Mouse (Mus musculus) adrenal gland, postnatal 36 days (tissue): ENCODE results near the gene Ell2. TPM values are rescaled to one million over a fixed set of nuclear protein-coding genes. Genes with fewer than 3 reads are reported as not detected.

Source experiments
- DNase-seq, 2 experiments: peaks; one replicate each; pipeline ENCODE4 v3.0.0; 2021; ENCODE audit warnings: mixed read lengths in 1 of 2
- total RNA-seq, 2 experiments: library from RNA; stranded (reverse); gene quantifications; 2 replicates each; pipeline ENCODE4 v1.2.3; 2021

Gene Ell2
- total RNA-seq, 2 experiments from 2014 or later, result 69.7 to 116 TPM

- DNase-seq, result no peak
These were observed 24.2 kb downstream of the Ell2 start for GRCm38 (mm10) chr13:75730717-75731116.

DNA sequence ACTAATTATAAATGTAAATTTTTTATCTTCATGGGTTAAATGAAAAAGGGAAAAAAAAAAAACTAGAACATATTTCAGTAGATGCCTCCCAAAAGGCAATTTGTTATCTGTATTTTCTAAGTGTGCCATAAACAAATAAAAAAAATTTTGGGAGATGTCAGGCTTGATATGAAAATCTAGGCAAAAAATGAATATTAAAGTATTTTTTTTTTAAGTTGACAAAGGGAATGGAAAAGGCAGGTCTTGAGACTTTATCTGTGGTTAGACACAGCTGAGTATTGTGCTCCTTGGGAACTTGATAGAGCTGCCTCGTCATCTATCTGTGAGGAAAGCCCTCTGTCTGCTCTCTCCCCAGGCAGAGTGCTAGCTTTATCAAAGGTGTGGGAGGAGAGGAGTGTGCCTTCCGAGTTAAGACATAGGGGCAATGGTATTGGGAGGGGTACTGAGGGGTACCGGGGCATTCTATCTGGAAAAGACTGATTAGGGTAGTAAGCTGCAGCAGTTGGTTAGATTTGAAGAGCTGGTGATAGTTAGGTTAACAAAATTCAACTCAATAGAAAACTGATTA lies 27.1 kb downstream of the Ell2 start:
- no peak for DNase-seq

DNA sequence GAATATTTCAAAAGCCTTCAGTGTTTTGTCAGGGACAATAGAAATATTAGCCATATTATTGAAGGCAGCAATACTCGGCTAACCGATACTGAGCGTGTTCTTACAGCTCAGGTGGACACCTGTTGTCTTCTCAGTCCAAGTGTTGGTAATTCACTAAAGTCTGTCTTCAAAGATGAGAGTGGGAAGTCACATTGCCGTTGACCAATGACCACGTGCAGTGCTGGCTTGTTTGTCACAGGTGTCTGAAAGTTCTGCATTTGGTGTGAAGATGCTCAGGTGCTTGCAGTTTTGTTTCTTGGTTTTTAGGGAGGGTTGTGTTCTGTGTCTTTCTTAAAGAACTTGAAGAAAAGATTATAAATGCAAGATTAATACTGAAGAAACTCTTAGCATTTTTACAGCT lies 27.7 kb downstream of the Ell2 start:
- DNase-seq, result no peak

GRCm38 (mm10) chr13:75735606-75736005 lies 29.0 kb downstream of the Ell2 start:
- no peak for DNase-seq

DNA sequence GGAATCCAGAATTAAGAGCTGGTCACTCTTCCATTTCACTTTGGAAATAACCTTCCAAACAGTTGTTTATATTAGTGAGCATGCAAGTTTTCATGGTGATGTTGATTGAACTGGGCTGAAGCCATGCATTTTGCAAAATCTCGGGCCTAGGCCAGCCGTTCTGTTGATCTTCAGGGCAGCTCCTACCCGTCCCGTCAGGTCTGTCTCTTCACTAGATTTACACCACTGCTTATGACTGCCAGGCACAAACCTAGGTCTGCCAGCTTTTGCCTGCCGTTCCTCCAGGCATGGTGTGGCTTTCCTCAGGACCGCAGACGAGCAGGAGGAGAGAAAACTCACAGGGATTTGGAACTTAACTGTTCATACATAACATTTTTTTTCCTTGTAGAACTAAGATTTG lies 31.4 kb downstream of the Ell2 start:
- peak in 1 of 2 experiments; percentile 22 for DNase-seq

- no peak for DNase-seq
These were observed 32.0 kb downstream of the Ell2 start for GRCm38 (mm10) chr13:75738536-75738935.

- DNase-seq, result no peak
These were observed 32.4 kb downstream of the Ell2 start for GRCm38 (mm10) chr13:75738957-75739356.

DNA sequence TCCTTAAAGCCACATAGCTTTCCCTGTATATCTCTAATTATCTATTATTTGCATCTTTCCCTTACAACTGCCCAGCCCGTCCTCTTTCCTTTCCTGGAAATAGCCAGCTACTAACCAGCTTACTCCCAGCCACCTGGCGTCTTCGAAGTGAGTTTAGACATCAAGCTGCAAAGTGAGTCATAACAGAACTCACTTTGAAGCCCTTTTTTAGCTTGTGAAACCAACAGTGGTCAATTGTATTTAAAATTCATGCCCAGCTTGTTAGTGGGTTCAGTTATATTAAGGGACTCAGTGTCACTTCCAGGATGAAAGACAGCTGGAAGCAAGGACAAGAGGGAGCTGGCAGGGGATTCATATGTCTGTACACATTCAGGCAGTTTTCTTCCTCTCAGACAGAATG lies 33.5 kb downstream of the Ell2 start:
- no peak for DNase-seq

GRCm38 (mm10) chr13:75741119-75741518 lies 34.6 kb downstream of the Ell2 start:
- DNase-seq, result no peak

DNA sequence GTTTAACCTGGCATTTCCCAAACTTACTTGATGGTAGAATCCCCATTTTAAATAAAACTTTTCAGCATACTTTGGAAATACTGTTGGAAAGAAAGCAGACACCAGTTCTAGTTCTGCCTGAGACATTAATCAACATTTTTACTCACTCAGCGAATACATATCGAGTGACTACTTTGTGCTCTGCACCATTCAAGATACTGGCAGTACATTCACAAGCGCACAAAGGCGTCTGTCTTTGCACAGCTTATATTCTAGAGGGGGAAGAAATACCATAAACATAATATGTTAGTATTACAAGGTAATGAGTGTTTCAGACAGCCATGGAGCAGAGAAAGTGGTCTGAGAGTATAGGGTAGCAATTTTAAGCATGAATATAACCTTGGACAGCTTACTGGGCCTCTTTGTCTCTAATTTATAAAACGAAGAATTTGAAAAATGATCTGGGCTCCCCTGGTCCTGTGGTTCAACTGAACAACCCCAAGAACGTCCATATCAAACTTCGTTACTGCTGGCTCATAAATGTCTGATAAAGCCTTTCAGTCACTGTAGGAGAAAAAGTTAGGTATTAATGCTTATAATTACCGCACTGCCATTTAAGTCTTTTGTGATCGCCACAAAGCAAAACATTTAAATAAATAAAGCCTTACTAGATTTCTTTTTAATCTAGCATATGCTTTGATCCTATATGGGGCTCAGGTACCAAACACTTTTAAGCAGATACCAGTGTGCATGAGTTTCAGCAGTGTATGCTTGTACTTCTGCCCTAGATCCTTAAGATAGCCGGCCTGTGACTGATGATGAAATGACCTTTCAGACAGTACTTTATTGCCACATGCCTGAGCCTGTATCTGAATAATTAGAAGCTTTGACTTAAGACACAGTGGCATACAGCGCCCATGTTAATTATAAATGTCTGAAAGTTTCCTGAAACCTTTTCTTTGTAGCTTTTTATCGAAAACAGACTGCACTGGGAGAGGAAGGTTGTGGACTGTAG lies 35.5 kb downstream of the Ell2 start:
- DNase-seq, result no peak

GRCm38 (mm10) chr13:75742970-75743369 lies 36.4 kb downstream of the Ell2 start:
- DNase-seq, result no peak

DNA sequence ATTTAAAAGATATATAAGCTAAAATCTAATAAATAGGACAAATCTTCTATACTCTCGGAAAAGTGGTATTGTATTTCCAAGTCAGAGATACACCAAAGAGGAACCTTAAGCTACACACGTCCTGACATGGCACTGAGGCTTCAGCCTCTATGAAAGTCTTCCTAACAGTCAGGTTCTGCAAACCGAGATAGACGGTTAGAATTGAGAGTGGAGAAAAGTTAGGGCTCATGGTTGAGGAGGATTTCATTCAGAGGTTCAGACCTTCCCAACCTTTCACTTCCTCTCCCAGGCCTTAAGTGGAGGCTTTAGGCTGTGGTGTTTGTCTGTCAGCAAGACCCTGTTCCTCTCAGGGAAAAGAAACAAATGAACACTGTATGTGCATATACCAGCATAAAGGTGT lies 37.5 kb downstream of the Ell2 start:
- DNase-seq, result no peak

DNA sequence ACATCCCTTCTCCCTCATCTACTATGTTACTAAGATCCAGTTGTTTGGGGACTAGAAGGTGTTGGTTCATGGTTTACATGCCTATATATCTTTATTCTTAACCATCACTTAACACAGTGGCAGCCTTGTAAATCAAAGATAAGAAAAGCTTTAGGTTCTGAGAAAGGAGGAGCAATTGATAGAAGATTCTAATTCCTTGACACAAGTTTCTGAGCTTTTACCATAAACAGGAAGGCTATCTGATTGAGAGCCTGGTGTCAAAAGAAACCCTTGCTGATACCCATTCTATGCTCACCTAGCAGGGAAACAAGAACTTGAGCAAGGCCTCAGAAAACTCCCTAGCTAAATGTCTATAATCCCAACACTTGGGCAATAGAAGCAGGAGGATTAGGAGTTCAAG lies 38.8 kb downstream of the Ell2 start:
- no peak for DNase-seq

DNA sequence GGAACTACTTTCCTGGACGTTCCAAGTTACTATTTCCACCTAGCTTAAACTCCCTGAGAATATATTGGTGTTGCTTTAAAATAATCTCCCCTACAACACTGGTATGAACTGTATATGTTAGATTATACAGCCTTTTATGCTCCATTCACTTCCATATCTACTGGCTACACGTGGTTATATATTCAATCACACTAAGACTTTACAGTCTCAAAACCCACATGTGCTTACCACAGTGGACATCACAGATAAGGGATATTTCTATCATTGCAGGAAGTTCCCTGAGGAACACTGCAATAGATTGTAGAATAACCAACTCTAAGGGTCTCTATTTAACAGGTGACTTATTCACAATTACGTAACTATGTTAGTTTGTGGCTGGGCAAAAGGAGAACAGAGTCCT lies 40.7 kb downstream of the Ell2 start:
- DNase-seq, result no peak

DNA sequence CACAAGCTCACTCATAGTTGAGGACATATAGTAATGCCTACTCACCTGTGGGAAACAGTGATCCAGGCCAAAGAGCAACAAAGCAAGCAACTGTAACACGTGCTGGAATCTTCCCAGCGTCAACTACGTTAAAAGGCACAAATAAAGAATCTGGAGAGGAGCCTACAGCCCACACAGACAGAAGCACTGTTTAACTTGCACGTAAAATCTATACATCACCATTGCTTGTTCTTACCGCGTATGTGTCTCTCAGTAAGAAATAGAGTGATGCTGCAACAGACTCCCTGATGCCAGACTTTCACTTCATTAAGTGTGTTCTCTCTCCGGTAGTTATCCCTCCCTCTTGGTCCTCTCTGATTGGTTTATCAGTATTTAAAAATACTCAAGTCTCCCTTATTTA lies 42.1 kb downstream of the Ell2 start:
- no peak for DNase-seq

DNA sequence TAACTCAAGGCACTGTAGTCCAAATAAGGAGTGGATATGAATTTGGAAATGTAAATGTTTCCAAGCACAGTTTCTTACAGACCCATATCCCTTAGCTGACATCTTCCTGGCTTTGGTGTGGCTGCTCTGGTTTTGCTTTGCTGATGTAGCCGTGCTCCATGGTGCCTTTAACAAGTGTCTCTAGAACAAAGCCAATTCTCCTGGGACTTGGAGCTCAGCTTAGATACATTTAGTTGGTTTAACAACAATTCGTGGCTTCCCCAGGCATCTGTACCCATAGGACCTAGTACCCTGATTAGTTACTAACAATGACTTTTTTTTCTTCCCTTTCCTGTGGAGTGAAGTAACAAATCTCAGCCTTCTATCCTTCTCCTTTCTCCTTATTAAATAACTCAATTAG lies 44.2 kb downstream of the Ell2 start:
- no peak for DNase-seq

GRCm38 (mm10) chr13:75752216-75752938 lies 45.8 kb downstream of the Ell2 start:
- DNase-seq, result peak; percentile 93 to 95

DNA sequence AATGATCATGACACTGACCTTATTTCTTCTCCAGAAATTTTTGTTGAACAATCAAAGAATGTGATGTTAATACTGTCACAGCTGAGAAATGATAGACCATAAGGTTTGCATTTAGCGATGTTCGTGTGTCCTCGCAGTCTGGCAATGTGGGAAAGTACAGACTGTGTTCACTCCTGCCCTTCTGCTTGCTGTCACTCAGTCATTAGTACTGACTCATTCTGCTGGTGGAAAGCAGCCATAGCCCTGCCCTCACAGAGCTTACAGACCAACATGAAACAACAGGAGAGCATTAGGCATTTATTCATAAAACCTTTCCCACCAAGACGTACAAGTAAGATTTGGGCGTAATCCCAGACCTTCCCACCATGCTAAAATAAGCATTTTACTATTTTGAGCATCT lies 47.8 kb downstream of the Ell2 start:
- peak; percentile 24 to 27 for DNase-seq

DNA sequence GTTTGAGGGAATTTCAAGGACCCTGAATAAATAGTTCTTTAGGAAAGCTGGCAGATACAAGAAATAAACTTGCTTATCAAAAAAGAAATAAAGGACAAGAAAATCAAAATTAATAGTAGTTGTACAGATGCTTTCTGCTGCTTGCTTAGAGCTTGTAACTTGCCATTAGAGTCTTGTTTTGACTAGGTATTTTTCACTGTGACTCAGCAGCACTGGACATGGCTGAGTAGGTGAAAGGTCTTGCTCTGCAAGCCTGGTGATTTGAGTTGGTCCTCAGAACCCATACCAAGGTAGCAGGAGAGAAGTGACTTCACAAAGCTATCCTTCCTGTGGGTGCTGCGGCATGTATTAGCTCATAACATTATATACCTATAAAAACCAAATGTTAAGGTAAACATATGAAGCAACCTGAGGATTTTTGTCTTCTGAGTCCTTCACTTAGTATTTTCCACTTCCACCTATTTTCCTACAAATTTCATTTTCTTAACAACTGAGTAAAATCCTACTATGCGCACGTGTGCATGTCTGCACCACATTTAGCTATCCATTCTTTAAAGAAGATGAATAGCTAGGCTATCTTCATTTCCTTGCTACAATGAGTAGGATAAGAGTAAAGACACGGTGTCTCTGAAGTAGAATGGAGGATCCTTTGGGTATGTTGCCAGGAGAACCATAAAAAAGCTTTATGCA lies 54.4 kb downstream of the Ell2 start:
- DNase-seq, result no peak

DNA sequence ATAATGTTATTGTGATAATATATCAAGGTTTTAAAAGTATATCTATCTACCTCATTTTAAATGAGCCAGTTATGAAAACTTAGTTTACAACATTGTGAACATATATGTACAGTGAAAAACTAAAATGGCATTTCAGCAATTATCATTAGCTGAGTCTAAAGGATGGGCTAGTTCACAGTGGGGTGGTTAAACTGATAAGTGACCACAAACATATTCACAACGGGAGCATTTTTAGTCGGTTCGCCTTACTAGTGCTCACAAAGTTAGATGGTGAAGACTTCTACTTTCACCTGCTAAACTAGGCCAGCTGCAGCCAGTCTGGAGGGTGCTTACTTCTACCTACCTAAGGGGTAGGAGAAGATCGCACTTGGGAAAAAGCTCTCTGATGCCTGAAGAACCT lies 56.2 kb downstream of the Ell2 start:
- DNase-seq, result no peak

DNA sequence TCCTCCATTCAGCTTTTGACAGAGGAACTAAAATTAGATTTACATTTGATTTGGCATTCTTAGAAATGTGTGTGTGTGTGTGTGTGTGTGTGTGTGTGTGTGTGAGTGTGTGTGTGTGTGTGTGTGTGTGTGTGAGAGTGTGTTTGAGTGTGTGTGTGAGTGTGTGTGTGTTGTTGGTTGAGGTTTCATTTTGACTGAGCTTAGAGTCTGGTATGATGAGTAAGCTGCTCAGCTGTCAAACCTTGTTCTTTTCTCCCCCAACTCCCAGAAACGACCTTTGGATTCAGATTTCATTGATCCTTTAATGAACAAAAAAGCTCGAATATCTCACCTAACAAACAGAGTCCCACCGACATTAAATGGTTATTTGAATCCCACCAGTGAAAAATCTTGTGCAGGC lies 56.7 kb downstream of the Ell2 start:
- no peak for DNase-seq

DNA sequence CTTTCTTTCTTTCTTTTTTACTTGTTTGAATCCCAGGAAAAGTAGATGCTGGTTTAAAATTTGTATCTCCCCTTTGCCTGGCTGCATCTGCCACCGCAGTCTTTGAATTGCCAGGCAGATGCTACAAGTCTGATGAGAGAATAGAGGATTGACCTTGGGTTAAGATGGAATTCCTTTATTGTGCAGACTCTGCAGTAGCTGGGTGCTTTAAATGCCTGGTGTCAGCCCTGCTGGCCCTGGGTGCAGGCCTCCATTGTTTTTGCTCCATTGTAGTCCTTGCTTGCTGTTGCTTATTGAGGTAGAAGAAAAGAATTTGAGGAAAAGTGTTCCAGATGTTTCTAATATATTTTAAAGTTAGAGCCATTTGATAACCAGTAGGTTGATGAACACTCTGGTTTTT lies 59.2 kb downstream of the Ell2 start:
- no peak for DNase-seq
